Mouse (Mus musculus) MEL (cell line): ENCODE results near the gene Als2cl.

Experiments
- CHD2 ChIP-seq: IDR thresholded peaks from 2 replicates; pipeline ENCODE4 v1.6.1; 2011; ENCODE audit warnings: low read length, improper control_type of control experiment
- CTCF ChIP-seq, 3 experiments: IDR thresholded peaks in 2 of 3; conservative IDR thresholded peaks in 1 of 3; 2 replicates each; pipeline ENCODE4 v1.5.1; 2011 to 2012; ENCODE audit warnings: low read length in 3 of 3, low read depth in 2 of 3, mild to moderate bottlenecking in 2 of 3, improper control_type of control experiment in 1 of 3, inconsistent platforms in 1 of 3, mixed read lengths in 1 of 3, moderate library complexity in 1 of 3; ENCODE audit not compliant: control insufficient read depth in 1 of 3, insufficient read depth in 1 of 3, poor library complexity in 1 of 3, severe bottlenecking in 1 of 3
- EP300 ChIP-seq, 2 experiments: IDR thresholded peaks; 2 replicates each; pipeline ENCODE4 v1.6.1; 2011; ENCODE audit warnings: improper control_type of control experiment in 2 of 2, low read length in 2 of 2, low read depth in 1 of 2, mild to moderate bottlenecking in 1 of 2
- GATA1 ChIP-seq: IDR thresholded peaks from 2 replicates; pipeline ENCODE4 v1.6.1; 2011; ENCODE audit warnings: low read depth, low read length, improper control_type of control experiment
- JUND ChIP-seq: IDR thresholded peaks from 2 replicates; pipeline ENCODE4 v1.6.1; 2011; ENCODE audit warnings: low read depth, mild to moderate bottlenecking, improper control_type of control experiment, low read length
- MAX ChIP-seq: IDR thresholded peaks from 2 replicates; pipeline ENCODE4 v1.6.1; 2011; ENCODE audit warnings: low read length, improper control_type of control experiment
- MAZ ChIP-seq: IDR thresholded peaks from 2 replicates; pipeline ENCODE4 v1.6.1; 2012; ENCODE audit warnings: low read depth, mild to moderate bottlenecking, inconsistent platforms, low read length, improper control_type of control experiment
- POLR2AphosphoS2 ChIP-seq: IDR thresholded peaks from 2 replicates; pipeline ENCODE4 v1.6.1; 2011; ENCODE audit warnings: low read length, improper control_type of control experiment
- SIN3A ChIP-seq: IDR thresholded peaks from 2 replicates; pipeline ENCODE4 v1.6.1; 2012; ENCODE audit warnings: low read length, improper control_type of control experiment, inconsistent platforms
- SMC3 ChIP-seq: IDR thresholded peaks from 2 replicates; pipeline ENCODE4 v1.6.1; 2011; ENCODE audit warnings: low read depth, low read length, improper control_type of control experiment
- TAL1 ChIP-seq: IDR thresholded peaks from 2 replicates; pipeline ENCODE4 v1.6.1; 2012; ENCODE audit warnings: mild to moderate bottlenecking, inconsistent platforms, low read length, moderate library complexity, mixed read lengths
- ZMIZ1 ChIP-seq: IDR thresholded peaks from 2 replicates; pipeline ENCODE4 v1.6.1; 2012; ENCODE audit warnings: low read depth, mild to moderate bottlenecking, inconsistent platforms, low read length, improper control_type of control experiment, moderate library complexity
- ZNF384 ChIP-seq: IDR thresholded peaks from 2 replicates; pipeline ENCODE4 v1.6.1; 2012; ENCODE audit warnings: low read depth, mild to moderate bottlenecking, inconsistent platforms, low read length, improper control_type of control experiment

DNA sequence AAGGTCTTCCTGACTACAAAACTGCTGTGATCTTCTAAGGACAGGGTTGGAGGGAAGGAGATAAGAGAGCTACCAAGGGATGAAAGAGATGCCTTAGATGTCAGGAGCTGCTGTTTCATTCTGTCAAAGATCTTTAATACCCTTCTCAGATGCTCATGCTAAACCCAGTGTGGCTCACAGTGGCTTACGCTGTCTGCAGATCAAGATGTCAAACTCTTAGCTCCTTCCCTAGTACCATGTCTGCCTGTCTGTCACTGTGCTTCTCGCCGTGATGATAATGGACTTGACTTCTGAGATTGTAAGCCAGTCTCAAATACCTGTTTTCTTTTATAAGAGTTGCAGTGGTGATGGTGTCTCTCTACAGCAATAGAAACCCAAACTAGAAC is 29.0 kb downstream of the Als2cl start:
- TF ChIP-seq EP300 (IDR thresholded peaks at IDR 0.05; ENCODE audit: low read depth in 1 of 2, low read length in 2 of 2) (no peak), CTCF (IDR thresholded peaks at IDR 0.05 in 2 of 3, conservative IDR thresholded peaks at IDR 0.05 in 1 of 3; ENCODE audit: control insufficient read depth in 1 of 3, insufficient read depth in 1 of 3, low read depth in 2 of 3, low read length in 3 of 3, poor library complexity in 1 of 3, severe bottlenecking in 1 of 3) (no peak), SMC3 (no peak), MAX (no peak), ZNF384 (no peak), MAZ (no peak), JUND (no peak), CHD2 (no peak), POLR2AphosphoS2 (no peak), GATA1 (no peak), SIN3A (no peak), TAL1 (no peak), ZMIZ1 (no peak)
